15 mouse cellular contexts compared by ENCODE assay signal in genomic region chr5:45599056-45599455, GRCm38 (mm10). TPM values are rescaled to one million over a fixed set of nuclear protein-coding genes. Genes with fewer than 3 reads are reported as not detected.
"Had no signal": no experiment of that assay in that cellular context is flagged by ENCODE, and none has a peak within 500 bp of the region (broad histone marks: within the 10 kb centered on the region; RNA-seq: fewer than 3 reads in every experiment).

No protein-coding gene starts in this region.

- DNase-seq: right cerebral cortex, adult 18-20 months; right cerebral cortex, postnatal 25 days; thymus, postnatal 36 days had no signal

- H3K4me3 ChIP-seq: intestine, embryonic 15.5 days; left cerebral cortex, adult 2 months; limb, embryonic 10.5 days; liver, embryonic 15.5 days; lung, embryonic 15.5 days; megakaryocyte, embryonic 14.5 days; midbrain, embryonic 12.5 days; neural tube, embryonic 13.5 days had no signal

- H3K9ac ChIP-seq: intestine, embryonic 15.5 days; liver, embryonic 15.5 days; lung, embryonic 15.5 days; midbrain, embryonic 12.5 days; neural tube, embryonic 13.5 days had no signal

- H3K27ac ChIP-seq: intestine, embryonic 15.5 days; kidney, postnatal 0 days; left cerebral cortex, adult 2 months; limb, embryonic 10.5 days; liver, embryonic 15.5 days; lung, embryonic 15.5 days; macrophage; midbrain, embryonic 12.5 days; neural tube, embryonic 13.5 days had no signal

- H3K36me3 ChIP-seq: intestine, embryonic 15.5 days; limb, embryonic 10.5 days; liver, embryonic 15.5 days; lung, embryonic 15.5 days; midbrain, embryonic 12.5 days; neural tube, embryonic 13.5 days had no signal

- H3K9me3 ChIP-seq: intestine, embryonic 15.5 days; limb, embryonic 10.5 days; liver, embryonic 15.5 days; lung, embryonic 15.5 days; midbrain, embryonic 12.5 days; neural tube, embryonic 13.5 days had no signal

- H3K4me1 ChIP-seq: intestine, embryonic 15.5 days; limb, embryonic 10.5 days; liver, embryonic 15.5 days; lung, embryonic 15.5 days; megakaryocyte, embryonic 14.5 days; midbrain, embryonic 12.5 days; neural tube, embryonic 13.5 days had no signal

- H3K27me3 ChIP-seq: intestine, embryonic 15.5 days; liver, embryonic 15.5 days; lung, embryonic 15.5 days; megakaryocyte, embryonic 14.5 days; midbrain, embryonic 12.5 days; neural tube, embryonic 13.5 days had no signal

- H3K4me2 ChIP-seq: intestine, embryonic 15.5 days; liver, embryonic 11.5 days; liver, embryonic 15.5 days; lung, embryonic 15.5 days; midbrain, embryonic 12.5 days; neural tube, embryonic 13.5 days had no signal

- ATAC-seq: intestine, embryonic 15.5 days; midbrain, embryonic 16.5 days had no signal

RNA-seq across cellular contexts. Expression of gene Fam184b, which starts 40.4 kb away (rescaled TPM):
- polyA plus RNA-seq: macrophage had no signal
